Mouse (Mus musculus) CH12.LX (cell line): ENCODE measurements around the gene Bco1. TPM values are rescaled to one million over a fixed set of nuclear protein-coding genes. Genes with fewer than 3 reads are reported as not detected.

Experiments used
- DNase-seq: peaks from one replicate; pipeline ENCODE4 v3.0.0-alpha.2; 2013; ENCODE audit errors: extremely low read depth
- H3K27ac ChIP-seq: 2 replicates; pipeline ENCODE4 v1.5.1; 2012; ENCODE audit warnings: low read depth, mild to moderate bottlenecking, control low read depth, moderate library complexity; ENCODE audit not compliant: insufficient read depth
- H3K27me3 ChIP-seq: replicated peaks from 2 replicates; pipeline ENCODE3; 2012; ENCODE audit warnings: inconsistent platforms
- H3K36me3 ChIP-seq, 2 experiments: replicated peaks in 1 of 2; 2 replicates each; pipeline versions ENCODE3 to v1.6.1; 2012; ENCODE audit warnings: inconsistent platforms in 1 of 2, low read length in 1 of 2, mild to moderate bottlenecking in 1 of 2, mixed read lengths in 1 of 2, moderate library complexity in 1 of 2; ENCODE audit not compliant: control insufficient read depth in 1 of 2, insufficient read depth in 1 of 2
- H3K4me1 ChIP-seq, 2 experiments: 2 replicates each; pipeline ENCODE4 v1.6.1; 2012; ENCODE audit warnings: inconsistent platforms in 1 of 2, moderate library complexity in 1 of 2; ENCODE audit not compliant: insufficient read depth in 2 of 2, control insufficient read depth in 1 of 2
- H3K4me2 ChIP-seq: 2 replicates; pipeline ENCODE4 v1.6.1; 2012; ENCODE audit warnings: low read depth, mild to moderate bottlenecking, control low read depth; ENCODE audit not compliant: poor library complexity, insufficient read depth, severe bottlenecking
- H3K4me3 ChIP-seq, 3 experiments: fragments of 150-350 bp in 1 of 3; sonication (generic) in 1 of 3; replicated peaks in 1 of 3; 2 replicates each; pipeline versions ENCODE3 to v1.5.1; 2011 to 2012; ENCODE audit warnings: low read depth in 2 of 3, low read length in 2 of 3, mild to moderate bottlenecking in 2 of 3, moderate library complexity in 2 of 3, control low read depth in 1 of 3, improper control_type of control experiment in 1 of 3, inconsistent platforms in 1 of 3, mixed read lengths in 1 of 3; ENCODE audit not compliant: poor library complexity in 1 of 3
- H3K79me2 ChIP-seq: replicated peaks from 2 replicates; pipeline ENCODE4 v1.6.1; 2012; ENCODE audit warnings: mild to moderate bottlenecking, moderate library complexity; ENCODE audit not compliant: control insufficient read depth, poor library complexity, insufficient read depth, severe bottlenecking; ENCODE audit errors: extremely low read depth
- H3K9ac ChIP-seq: 2 replicates; pipeline ENCODE4 v1.6.1; 2012; ENCODE audit warnings: low read depth, mild to moderate bottlenecking, control low read depth, moderate library complexity; ENCODE audit not compliant: insufficient read depth
- H3K9me3 ChIP-seq: replicated peaks from 2 replicates; pipeline ENCODE3; 2012; ENCODE audit warnings: low read length, inconsistent platforms, mixed read lengths
- CHD1 ChIP-seq: IDR thresholded peaks from 2 replicates; pipeline ENCODE4 v1.6.1; 2012; ENCODE audit warnings: low read depth, low read length, improper control_type of control experiment, inconsistent platforms
- CTCF ChIP-seq, 2 experiments: IDR thresholded peaks in 1 of 2; conservative IDR thresholded peaks in 1 of 2; 2 replicates each; pipeline ENCODE4 v1.5.1; 2011 to 2012; ENCODE audit warnings: low read depth in 2 of 2, low read length in 2 of 2, improper control_type of control experiment in 1 of 2, inconsistent platforms in 1 of 2, mild to moderate bottlenecking in 1 of 2, moderate library complexity in 1 of 2
- E2F4 ChIP-seq: IDR thresholded peaks from 2 replicates; pipeline ENCODE4 v1.6.1; 2011; ENCODE audit warnings: low read depth, low read length, improper control_type of control experiment; ENCODE audit not compliant: insufficient replicate concordance
- ELF1 ChIP-seq: IDR thresholded peaks from 2 replicates; pipeline ENCODE4 v1.6.1; 2014; ENCODE audit warnings: low read depth, mild to moderate bottlenecking, inconsistent platforms, low read length, improper control_type of control experiment
- EP300 ChIP-seq: IDR thresholded peaks from 2 replicates; pipeline ENCODE4 v1.6.1; 2011; ENCODE audit warnings: low read length, improper control_type of control experiment
- GABPA ChIP-seq: IDR thresholded peaks from 2 replicates; pipeline ENCODE4 v1.6.1; 2012; ENCODE audit warnings: low read depth, low read length, improper control_type of control experiment, inconsistent platforms; ENCODE audit not compliant: insufficient replicate concordance
- HCFC1 ChIP-seq: IDR thresholded peaks from 2 replicates; pipeline ENCODE4 v1.6.1; 2012; ENCODE audit warnings: low read depth, mild to moderate bottlenecking, inconsistent platforms, low read length, improper control_type of control experiment
- IRF4 ChIP-seq: IDR thresholded peaks from 2 replicates; pipeline ENCODE4 v1.6.1; 2014; ENCODE audit warnings: low read depth, mild to moderate bottlenecking, inconsistent platforms, low read length, improper control_type of control experiment
- JUN ChIP-seq: IDR thresholded peaks from 2 replicates; pipeline ENCODE4 v1.6.1; 2011; ENCODE audit warnings: low read depth, mild to moderate bottlenecking, low read length, improper control_type of control experiment, moderate library complexity; ENCODE audit not compliant: insufficient read depth
- MAFK ChIP-seq: IDR thresholded peaks from 2 replicates; pipeline ENCODE4 v1.6.1; 2011; ENCODE audit warnings: low read length, improper control_type of control experiment; ENCODE audit not compliant: insufficient replicate concordance
- MAX ChIP-seq: IDR thresholded peaks from 2 replicates; pipeline ENCODE4 v1.6.1; 2011; ENCODE audit warnings: low read length, improper control_type of control experiment
- MEF2A ChIP-seq: IDR thresholded peaks from 2 replicates; pipeline ENCODE4 v1.6.1; 2014; ENCODE audit warnings: low read depth, mild to moderate bottlenecking, inconsistent platforms, low read length, improper control_type of control experiment, borderline replicate concordance
- MXI1 ChIP-seq: IDR thresholded peaks from 2 replicates; pipeline ENCODE4 v1.6.1; 2011; ENCODE audit warnings: mild to moderate bottlenecking, low read depth, low read length, improper control_type of control experiment
- NELFE ChIP-seq: IDR thresholded peaks from 2 replicates; pipeline ENCODE4 v1.6.1; 2011; ENCODE audit warnings: low read depth, low read length, improper control_type of control experiment
- NRF1 ChIP-seq: IDR thresholded peaks from 2 replicates; pipeline ENCODE4 v1.6.1; 2014; ENCODE audit warnings: low read depth, mild to moderate bottlenecking, inconsistent platforms, low read length, improper control_type of control experiment, moderate library complexity
- POLR2A ChIP-seq: IDR thresholded peaks from 2 replicates; pipeline ENCODE4 v1.6.1; 2011; ENCODE audit warnings: low read depth, mild to moderate bottlenecking, improper control_type of control experiment, low read length
- POLR2AphosphoS2 ChIP-seq: IDR thresholded peaks from 2 replicates; pipeline ENCODE4 v1.6.1; 2011; ENCODE audit warnings: low read depth, low read length, improper control_type of control experiment
- RAD21 ChIP-seq: IDR thresholded peaks from 2 replicates; pipeline ENCODE4 v1.6.1; 2011; ENCODE audit warnings: low read depth, mild to moderate bottlenecking, low read length, improper control_type of control experiment, moderate library complexity
- RCOR1 ChIP-seq: conservative IDR thresholded peaks from 2 replicates; pipeline ENCODE4 v1.6.1; 2012; ENCODE audit warnings: low read depth, mild to moderate bottlenecking, inconsistent platforms, low read length, improper control_type of control experiment
- SIN3A ChIP-seq: IDR thresholded peaks from 2 replicates; pipeline ENCODE4 v1.6.1; 2012; ENCODE audit warnings: low read length, improper control_type of control experiment, inconsistent platforms
- TCF12 ChIP-seq: IDR thresholded peaks from 2 replicates; pipeline ENCODE4 v1.6.1; 2014; ENCODE audit warnings: low read depth, mild to moderate bottlenecking, inconsistent platforms, low read length, improper control_type of control experiment
- USF2 ChIP-seq: conservative IDR thresholded peaks from 2 replicates; pipeline ENCODE4 v1.6.1; 2011; ENCODE audit warnings: low read depth, low read length, improper control_type of control experiment
- ZC3H11A ChIP-seq: IDR thresholded peaks from 2 replicates; pipeline ENCODE4 v1.6.1; 2012; ENCODE audit warnings: low read depth, mild to moderate bottlenecking, inconsistent platforms, low read length, improper control_type of control experiment
- ZKSCAN1 ChIP-seq: IDR thresholded peaks from 2 replicates; pipeline ENCODE4 v1.6.1; 2012; ENCODE audit warnings: low read depth, inconsistent platforms, low read length, improper control_type of control experiment, borderline replicate concordance
- ZNF384 ChIP-seq: IDR thresholded peaks from 2 replicates; pipeline ENCODE4 v1.6.1; 2012; ENCODE audit warnings: low read depth, low read length, improper control_type of control experiment, inconsistent platforms
- dilution Hi-C: fragments of 300-500 bp; cut with MboI; formaldehyde crosslinking; loops from 2 replicates; pipeline ENCODE4 v1.14.3; 2020; ENCODE audit warnings: low sequenced_read_pairs; ENCODE audit not compliant: extremely low pct_unique_long_range_greater_than_20kb, extremely low pct_ligation_motif_present
- in situ Hi-C: fragments of 300-500 bp; cut with MboI; formaldehyde crosslinking; loops from 3 replicates; pipeline ENCODE4 v1.14.3; 2019; ENCODE audit warnings: low sequenced_read_pairs, low pct_ligation_motif_present, low pct_unique_long_range_greater_than_20kb, mixed read lengths
- polyA plus RNA-seq: library from polyadenylated mRNA; unstranded; fragments of >175 nt; gene quantifications from 2 replicates; pipeline ENCODE4 v1.2.1, GENCODE M21; 2012; ENCODE audit warnings: low read depth; ENCODE audit not compliant: insufficient read length
- total RNA-seq, 2 experiments: library from RNA; depleted of rRNA; stranded (reverse); fragments of 300-350 nt in 1 of 2; fragments of >200 nt in 1 of 2; gene quantifications; 2 replicates each; pipeline ENCODE4 v1.2.3; 2012 to 2014

Bco1 gene
- total and polyA plus RNA-seq, 3 experiments: not detected

- dilution Hi-C loops: no loop called here
Observed at GRCm38 (mm10) chr8:117159031-117159430, 63.4 kb downstream of the Bco1 start.

GRCm38 (mm10) chr8:117164912-117165311, 69.3 kb downstream of the Bco1 start:
- 0 out of 4 replicates have a peak, but pooled peaks cover 0 to 3% of the 10 kb centered on the region in 2 experiments for H3K4me1 ChIP-seq
- H3K79me2 ChIP-seq: 0 out of 2 replicates have a peak, but pooled peaks cover 4% of the 10 kb centered on the region
- TF ChIP-seq ZC3H11A: no peak
- no peaks in the 10 kb centered on the region for H3K9me3 ChIP-seq
- DNase-seq: no peak
- dilution Hi-C loops (no loop called here), in situ Hi-C loops (no loop called here)
- no peak overlapping the region for H3K4me3 ChIP-seq
- H3K36me3 ChIP-seq: peaks cover 0 to 34% of the 10 kb centered on the region in 2 experiments
- no peak overlapping the region for H3K4me2 ChIP-seq
- no peak overlapping the region for H3K9ac ChIP-seq
- no peak overlapping the region for H3K27ac ChIP-seq
- no peaks in the 10 kb centered on the region for H3K27me3 ChIP-seq

More at GRCm38 (mm10) chr8:117159031-117159430, 63.4 kb downstream of the Bco1 start:
- no peak for TF ChIP-seq POLR2A
- no peak for TF ChIP-seq GABPA
- no peak for TF ChIP-seq MAFK
- TF ChIP-seq RCOR1: no peak
- no peak for TF ChIP-seq TCF12
- no peak for TF ChIP-seq CTCF (conservative IDR thresholded peaks at IDR 0.05 in 1 of 2, IDR thresholded peaks at IDR 0.05 in 1 of 2; ENCODE audit: low read depth in 2 of 2, low read length in 2 of 2)
- no peak for TF ChIP-seq MXI1
- no peak for TF ChIP-seq CHD1
- no peak for TF ChIP-seq E2F4
- no peak for TF ChIP-seq SIN3A
- TF ChIP-seq ZKSCAN1: no peak
- TF ChIP-seq RAD21: no peak
- TF ChIP-seq MAX: no peak
- no peaks in the 10 kb centered on the region for H3K9me3 ChIP-seq
- H3K4me2 ChIP-seq: peak overlapping the region; percentile 24; the same call in 1 of the 2 replicates
- DNase-seq: no peak
- H3K9ac ChIP-seq: no peak overlapping the region
- H3K4me1 ChIP-seq: peaks cover 5 to 31% of the 10 kb centered on the region in 2 experiments
- in situ Hi-C loops: loop anchor here (5.0 kb wide), 1 partner anchor 37 kb away; no protein-coding TSS in a partner anchor
- peaks cover 0 to 6% of the 10 kb centered on the region in 2 experiments for H3K36me3 ChIP-seq
- no peak overlapping the region for H3K27ac ChIP-seq
- H3K4me3 ChIP-seq: no peak overlapping the region
- no peaks in the 10 kb centered on the region for H3K27me3 ChIP-seq
- no peaks in the 10 kb centered on the region for H3K79me2 ChIP-seq

GRCm38 (mm10) chr8:117165542-117165941, 69.9 kb downstream of the Bco1 start:
- Histone ChIP-seq H3K4me1 (0 out of 4 replicates have a peak, but pooled peaks cover 0 to 3% of the 10 kb centered on the region in 2 experiments), H3K4me2 (no peak overlapping the region), H3K27me3 (no peaks in the 10 kb centered on the region), H3K4me3 (no peak overlapping the region), H3K9ac (no peak overlapping the region), H3K27ac (no peak overlapping the region), H3K9me3 (no peaks in the 10 kb centered on the region), H3K36me3 (peaks cover 0 to 36% of the 10 kb centered on the region in 2 experiments), H3K79me2 (0 out of 2 replicates have a peak, but pooled peaks cover 4% of the 10 kb centered on the region)
- in situ Hi-C loops: no loop called here
- DNase-seq: no peak
- dilution Hi-C loops: no loop called here
- no peak for TF ChIP-seq JUN
- no peak for TF ChIP-seq CTCF (conservative IDR thresholded peaks at IDR 0.05 in 1 of 2, IDR thresholded peaks at IDR 0.05 in 1 of 2; ENCODE audit: low read depth in 2 of 2, low read length in 2 of 2)
- TF ChIP-seq IRF4: no peak
- no peak for TF ChIP-seq HCFC1
- no peak for TF ChIP-seq ZNF384
- TF ChIP-seq EP300: no peak
- TF ChIP-seq MAFK: no peak
- TF ChIP-seq NELFE: no peak
- TF ChIP-seq ZKSCAN1: no peak
- no peak for TF ChIP-seq USF2
- no peak for TF ChIP-seq MEF2A
- TF ChIP-seq POLR2AphosphoS2: no peak
- TF ChIP-seq RCOR1: no peak
- TF ChIP-seq E2F4: no peak
- TF ChIP-seq NRF1: no peak
- no peak for TF ChIP-seq ELF1
- TF ChIP-seq MXI1: no peak
